Mouse (Mus musculus) cerebellum, postnatal 14 days (tissue): ENCODE measurements around the gene Lrfn1.

Source experiments
- DNase-seq, 2 experiments: peaks; one replicate each; pipeline ENCODE4 v3.0.0; 2021; ENCODE audit warnings: mixed read lengths in 2 of 2

Gene Lrfn1

GRCm38 (mm10) chr7:28451531-28452360 is at the start of gene Lrfn1:
Gene Lrfn1 (plus strand): TSS chr7:28451980.
- DNase-seq: peak; percentile 72 to 73

- no peak for DNase-seq
These were observed 40.8 kb upstream of the Lrfn1 start for GRCm38 (mm10) chr7:28410841-28411475.

- DNase-seq: no peak
These were observed 39.0 kb upstream of the Lrfn1 start for GRCm38 (mm10) chr7:28412826-28413225.

GRCm38 (mm10) chr7:28417368-28417767 is 34.4 kb upstream of the Lrfn1 start:
- DNase-seq: no peak

GRCm38 (mm10) chr7:28418096-28418670 is 33.6 kb upstream of the Lrfn1 start:
- DNase-seq: peak in 1 of 2 experiments; percentile 22

- no peak for DNase-seq
These were observed 32.4 kb upstream of the Lrfn1 start for GRCm38 (mm10) chr7:28419416-28419815.

- no peak for DNase-seq
These were observed 28.8 kb upstream of the Lrfn1 start for GRCm38 (mm10) chr7:28423018-28423417.

- DNase-seq: peak in 1 of 2 experiments; percentile 42
These were observed 24.0 kb upstream of the Lrfn1 start for GRCm38 (mm10) chr7:28427738-28428137.

- DNase-seq: no peak
These were observed 21.3 kb upstream of the Lrfn1 start for GRCm38 (mm10) chr7:28430512-28430911.

- DNase-seq: no peak
These were observed 19.5 kb upstream of the Lrfn1 start for GRCm38 (mm10) chr7:28432252-28432651.

GRCm38 (mm10) chr7:28435660-28436259 is 16.0 kb upstream of the Lrfn1 start:
- peak; percentile 51 to 56 for DNase-seq

GRCm38 (mm10) chr7:28436271-28436904 is 15.4 kb upstream of the Lrfn1 start:
- DNase-seq: peak; percentile 100

GRCm38 (mm10) chr7:28436932-28437570 is 14.7 kb upstream of the Lrfn1 start, which contains the start of gene Gmfg:
Gene Gmfg (plus strand): TSS chr7:28437447.
- DNase-seq: peak; percentile 82 to 90

- no peak for DNase-seq
These were observed 13.8 kb upstream of the Lrfn1 start for GRCm38 (mm10) chr7:28437964-28438363.

- no peak for DNase-seq
These were observed 13.0 kb upstream of the Lrfn1 start for GRCm38 (mm10) chr7:28438771-28439170.

GRCm38 (mm10) chr7:28440739-28441138 is 11.0 kb upstream of the Lrfn1 start:
- DNase-seq: no peak

GRCm38 (mm10) chr7:28441776-28442485 is 9.8 kb upstream of the Lrfn1 start:
- no peak for DNase-seq

- DNase-seq: no peak
These were observed 9.1 kb upstream of the Lrfn1 start for GRCm38 (mm10) chr7:28442688-28443087.

- DNase-seq: no peak
These were observed 7.3 kb upstream of the Lrfn1 start for GRCm38 (mm10) chr7:28444344-28444974.

GRCm38 (mm10) chr7:28446446-28446845 is 5.3 kb upstream of the Lrfn1 start:
- DNase-seq: peak; percentile 93 to 95
